Mouse (Mus musculus) E14TG2a.4 (cell line): ENCODE measurements around the gene Usp40.

Source experiments
- CTCF ChIP-seq: conservative IDR thresholded peaks from 2 replicates; pipeline ENCODE4 v1.5.1; 2014; ENCODE audit warnings: low read length
- NANOG ChIP-seq: IDR thresholded peaks from 2 replicates; pipeline ENCODE4 v1.6.1; 2014; ENCODE audit warnings: borderline replicate concordance, low read length, mixed read lengths
- POU5F1 ChIP-seq: IDR thresholded peaks from 2 replicates; pipeline ENCODE4 v1.6.1; 2014; ENCODE audit warnings: low read length, borderline replicate concordance

- TF ChIP-seq CTCF (no peak), NANOG (no peak), POU5F1 (no peak)
Observed at GRCm38 (mm10) chr1:88009521-88009920, 1.2 kb upstream of the Usp40 start.
